Mouse (Mus musculus): ENCODE measurements around the gene Gm5065.

Gm5065 gene

GRCm38 (mm10) chr7:5350237-5350636, at the start of gene Gm5065:
Gene Gm5065 (plus strand): TSS chr7:5350537.
- DNase-seq (ENCODE audit: extremely low read depth, low read depth, low spot score) = no peak

GRCm38 (mm10) chr7:5327511-5327910, 22.8 kb upstream of the Gm5065 start:
- DNase-seq (ENCODE audit: extremely low read depth, low read depth, low spot score) = no peak

GRCm38 (mm10) chr7:5350935-5351334, 598 bp downstream of the Gm5065 start, which contains the start of gene Nlrp2:
Gene Nlrp2 (minus strand): TSS chr7:5351035.
- DNase-seq (ENCODE audit: extremely low read depth, low read depth, low spot score) = no peak

- no peak for DNase-seq (ENCODE audit: extremely low read depth, low read depth, low spot score)
Measured at GRCm38 (mm10) chr7:5363599-5363998, 13.3 kb downstream of the Gm5065 start.

GRCm38 (mm10) chr7:5366724-5367123, 16.4 kb downstream of the Gm5065 start:
- no peak for DNase-seq (ENCODE audit: extremely low read depth, low read depth, low spot score)

GRCm38 (mm10) chr7:5406201-5406600, 55.9 kb downstream of the Gm5065 start:
- no peak for DNase-seq (ENCODE audit: extremely low read depth, low read depth, low spot score)
